Mouse (Mus musculus) common myeloid progenitor, adult 5-6 weeks (primary cell): Measurements from ENCODE around the gene Plekhg2. TPM values are rescaled to one million over a fixed set of nuclear protein-coding genes. Genes with fewer than 3 reads are reported as not detected.

ENCODE experiments used
- ATAC-seq: replicated peaks from 2 replicates; pipeline ENCODE4 v1.8.0; 2016; ENCODE audit warnings: low read depth, mild to moderate bottlenecking, moderate TSS enrichment, inconsistent platforms; ENCODE audit not compliant: poor library complexity, severe bottlenecking
- total RNA-seq: library from RNA; stranded (forward); fragments of 200-1000, 187-1606 nt; gene quantifications from 2 replicates; pipeline ENCODE4 v1.2.3, GENCODE M21; 2017

The Plekhg2 gene
- total RNA-seq, 1 experiment from 2014 or later = 3.9 TPM

- no peak for ATAC-seq
Measured at GRCm38 (mm10) chr7:28370977-28371513, 1.4 kb downstream of the Plekhg2 start.

GRCm38 (mm10) chr7:28370051-28370450, 2.3 kb downstream of the Plekhg2 start:
- ATAC-seq = no peak

GRCm38 (mm10) chr7:28368276-28368920, 4.0 kb downstream of the Plekhg2 start:
- ATAC-seq = no peak

GRCm38 (mm10) chr7:28367663-28368275, 4.6 kb downstream of the Plekhg2 start:
- ATAC-seq = no peak

GRCm38 (mm10) chr7:28362441-28363060, 9.8 kb downstream of the Plekhg2 start:
- ATAC-seq = no peak

- ATAC-seq = no peak
Measured at GRCm38 (mm10) chr7:28361647-28362341, 10.6 kb downstream of the Plekhg2 start.

- ATAC-seq = no peak
Measured at GRCm38 (mm10) chr7:28360291-28360690, 12.1 kb downstream of the Plekhg2 start.

- ATAC-seq = no peak
Measured at GRCm38 (mm10) chr7:28359854-28360253, 12.5 kb downstream of the Plekhg2 start.

- ATAC-seq = no peak
Measured at GRCm38 (mm10) chr7:28358431-28358830, 14.0 kb downstream of the Plekhg2 start.

GRCm38 (mm10) chr7:28357984-28358383, 14.4 kb downstream of the Plekhg2 start:
- ATAC-seq = no peak

- no peak for ATAC-seq
Measured at GRCm38 (mm10) chr7:28356981-28357380, 15.4 kb downstream of the Plekhg2 start.

- no peak for ATAC-seq
Measured at GRCm38 (mm10) chr7:28355221-28355620, 17.2 kb downstream of the Plekhg2 start.

GRCm38 (mm10) chr7:28354596-28354995, 17.8 kb downstream of the Plekhg2 start:
- ATAC-seq = no peak

GRCm38 (mm10) chr7:28354113-28354581, 18.3 kb downstream of the Plekhg2 start:
- no peak for ATAC-seq

- no peak for ATAC-seq
Measured at GRCm38 (mm10) chr7:28353267-28353666, 19.1 kb downstream of the Plekhg2 start.

- ATAC-seq = no peak
Measured at GRCm38 (mm10) chr7:28351676-28352191, 20.7 kb downstream of the Plekhg2 start.

GRCm38 (mm10) chr7:28350155-28350883, 22.1 kb downstream of the Plekhg2 start, which contains the start of gene Rps16:
TSS of gene Rps16 (plus strand) at chr7:28350652.
- peak; percentile 96 for ATAC-seq

GRCm38 (mm10) chr7:28348601-28349000, 23.8 kb downstream of the Plekhg2 start:
- ATAC-seq = no peak

- no peak for ATAC-seq
Measured at GRCm38 (mm10) chr7:28347746-28348145, 24.7 kb downstream of the Plekhg2 start.
